Mouse (Mus musculus): ENCODE data around the gene Zswim1. TPM values are rescaled to one million over a fixed set of nuclear protein-coding genes. Genes with fewer than 3 reads are reported as not detected.

Zswim1 gene
- polyA plus RNA-seq, 1 experiment from 2014 or later, result 26.8 TPM

GRCm38 (mm10) chr2:164821060-164821459 lies 1.4 kb upstream of the Zswim1 start:
- ATAC-seq, result no peak
- H3K36me3 ChIP-seq (ENCODE audit: control insufficient read depth, insufficient read depth), result peaks cover 18% of the 10 kb centered on the region
- H3K4me2 ChIP-seq (ENCODE audit: low read length), result no peak overlapping the region
- WGBS, result 89% methylated on average over 6 of the region's 6 CpGs
- H3K9ac ChIP-seq (replicated peaks; ENCODE audit: low read depth, low read length), result no peak overlapping the region
- peaks cover 14% of the 10 kb centered on the region for H3K4me1 ChIP-seq (replicated peaks; ENCODE audit: control insufficient read depth, insufficient read depth, low read length)
- no peaks in the 10 kb centered on the region for H3K9me3 ChIP-seq (ENCODE audit: control insufficient read depth, low read length)
- no peak overlapping the region for H3K27ac ChIP-seq (ENCODE audit: low read length)
- H3K4me3 ChIP-seq (replicated peaks; ENCODE audit: low read length), result no peak overlapping the region
- H3K27me3 ChIP-seq (replicated peaks; ENCODE audit: control insufficient read depth, insufficient read depth, low read length), result no peaks in the 10 kb centered on the region

GRCm38 (mm10) chr2:164823181-164823585 lies 697 bp downstream of the Zswim1 start:
- no peaks in the 10 kb centered on the region for H3K9me3 ChIP-seq (ENCODE audit: control insufficient read depth, low read length)
- H3K9ac ChIP-seq (replicated peaks; ENCODE audit: low read depth, low read length), result peak overlapping the region; percentile 73
- H3K27me3 ChIP-seq (replicated peaks; ENCODE audit: control insufficient read depth, insufficient read depth, low read length), result no peaks in the 10 kb centered on the region
- peaks cover 14% of the 10 kb centered on the region for H3K4me1 ChIP-seq (replicated peaks; ENCODE audit: control insufficient read depth, insufficient read depth, low read length)
- peak overlapping the region; percentile 83 for H3K27ac ChIP-seq (ENCODE audit: low read length)
- WGBS, result 3% methylated on average over 10 of the region's 10 CpGs
- H3K36me3 ChIP-seq (ENCODE audit: control insufficient read depth, insufficient read depth), result peaks cover 27% of the 10 kb centered on the region
- peak overlapping the region; percentile 65 for H3K4me2 ChIP-seq (ENCODE audit: low read length)
- peak overlapping the region; percentile 67 for H3K4me3 ChIP-seq (replicated peaks; ENCODE audit: low read length)
- ATAC-seq, result peak; percentile 64

- H3K4me3 ChIP-seq (replicated peaks; ENCODE audit: low read length), result no peak overlapping the region
- H3K27ac ChIP-seq (ENCODE audit: low read length), result no peak overlapping the region
- no peak for ATAC-seq
- H3K4me2 ChIP-seq (ENCODE audit: low read length), result peak overlapping the region; percentile 65
- no peaks in the 10 kb centered on the region for H3K27me3 ChIP-seq (replicated peaks; ENCODE audit: control insufficient read depth, insufficient read depth, low read length)
- 93% methylated on average over 4 of the region's 4 CpGs for WGBS
- H3K4me1 ChIP-seq (replicated peaks; ENCODE audit: control insufficient read depth, insufficient read depth, low read length), result peaks cover 14% of the 10 kb centered on the region
- no peak overlapping the region for H3K9ac ChIP-seq (replicated peaks; ENCODE audit: low read depth, low read length)
- H3K9me3 ChIP-seq (ENCODE audit: control insufficient read depth, low read length), result no peaks in the 10 kb centered on the region
- peaks cover 28% of the 10 kb centered on the region for H3K36me3 ChIP-seq (ENCODE audit: control insufficient read depth, insufficient read depth)
These were observed 1.5 kb downstream of the Zswim1 start for GRCm38 (mm10) chr2:164823969-164824368.

- no peaks in the 10 kb centered on the region for H3K27me3 ChIP-seq (replicated peaks; ENCODE audit: control insufficient read depth, insufficient read depth, low read length)
- no peak overlapping the region for H3K27ac ChIP-seq (ENCODE audit: low read length)
- no peak overlapping the region for H3K4me2 ChIP-seq (ENCODE audit: low read length)
- WGBS, result 96% methylated on average over 17 of the region's 17 CpGs
- no peak overlapping the region for H3K4me3 ChIP-seq (replicated peaks; ENCODE audit: low read length)
- peaks cover 25% of the 10 kb centered on the region for H3K36me3 ChIP-seq (ENCODE audit: control insufficient read depth, insufficient read depth)
- no peak overlapping the region for H3K9ac ChIP-seq (replicated peaks; ENCODE audit: low read depth, low read length)
- peaks cover 14% of the 10 kb centered on the region for H3K4me1 ChIP-seq (replicated peaks; ENCODE audit: control insufficient read depth, insufficient read depth, low read length)
- H3K9me3 ChIP-seq (ENCODE audit: control insufficient read depth, low read length), result no peaks in the 10 kb centered on the region
- ATAC-seq, result no peak
These were observed 3.0 kb downstream of the Zswim1 start for GRCm38 (mm10) chr2:164825521-164825920.

DNA sequence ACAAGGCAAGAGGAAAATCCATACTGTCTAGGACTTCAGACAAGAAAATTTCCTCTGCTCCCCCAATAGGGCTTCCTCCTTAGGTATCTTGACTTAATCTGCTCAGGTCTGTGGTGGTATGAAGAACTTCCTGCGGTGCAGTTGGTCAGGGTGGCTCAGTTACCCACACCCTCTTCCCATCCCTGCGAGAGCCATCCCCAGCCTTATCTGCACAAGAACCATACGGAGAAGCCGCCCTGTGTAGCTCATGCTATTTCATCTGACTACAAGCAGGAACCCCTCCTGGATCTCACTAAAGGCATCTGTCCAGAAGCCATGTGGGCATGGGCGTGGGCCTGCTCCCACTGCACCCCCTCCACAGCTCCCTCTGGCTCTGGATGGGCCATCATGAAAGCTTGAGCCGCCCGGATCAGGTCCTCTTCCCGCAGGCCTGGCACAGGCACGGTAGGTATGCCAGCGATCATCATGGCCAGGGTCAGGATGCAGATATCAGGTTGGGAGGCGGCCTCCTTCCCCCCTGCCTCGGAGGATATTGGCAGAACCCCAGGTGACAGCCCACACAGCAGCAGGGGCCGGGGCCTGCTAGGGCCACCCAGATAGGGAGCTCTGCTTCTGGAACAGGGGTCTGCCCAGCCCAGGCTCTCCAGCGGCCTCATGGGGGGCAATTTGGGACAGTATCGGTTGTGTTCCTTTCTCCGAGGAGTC lies 4.8 kb downstream of the Zswim1 start:
- no peak overlapping the region for H3K27ac ChIP-seq (ENCODE audit: low read length)
- WGBS, result 89% methylated on average over 16 of the region's 16 CpGs
- H3K4me3 ChIP-seq (replicated peaks; ENCODE audit: low read length), result no peak overlapping the region
- H3K27me3 ChIP-seq (replicated peaks; ENCODE audit: control insufficient read depth, insufficient read depth, low read length), result no peaks in the 10 kb centered on the region
- peaks cover 21% of the 10 kb centered on the region; the same call in 1 of the 2 replicates for H3K36me3 ChIP-seq (ENCODE audit: control insufficient read depth, insufficient read depth)
- no peak overlapping the region for H3K9ac ChIP-seq (replicated peaks; ENCODE audit: low read depth, low read length)
- H3K4me1 ChIP-seq (replicated peaks; ENCODE audit: control insufficient read depth, insufficient read depth, low read length), result peaks cover 11% of the 10 kb centered on the region
- ATAC-seq, result no peak
- H3K9me3 ChIP-seq (ENCODE audit: control insufficient read depth, low read length), result no peaks in the 10 kb centered on the region
- H3K4me2 ChIP-seq (ENCODE audit: low read length), result no peak overlapping the region

- no peak within 1 kb of the TSS for H3K4me2 ChIP-seq (ENCODE audit: low read length)
- H3K9me3 ChIP-seq (ENCODE audit: control insufficient read depth, low read length), result no peaks in the 10 kb centered on the region
- H3K27ac ChIP-seq (ENCODE audit: low read length), result no peak within 1 kb of the TSS
- H3K9ac ChIP-seq (replicated peaks; ENCODE audit: low read depth, low read length), result no peak within 1 kb of the TSS
- ATAC-seq, result no peak
- peaks cover 10% of the 10 kb centered on the region for H3K4me1 ChIP-seq (replicated peaks; ENCODE audit: control insufficient read depth, insufficient read depth, low read length)
- H3K4me3 ChIP-seq (replicated peaks; ENCODE audit: low read length), result no peak within 1 kb of the TSS
- peaks cover 21% of the 10 kb centered on the region; the same call in 1 of the 2 replicates for H3K36me3 ChIP-seq (ENCODE audit: control insufficient read depth, insufficient read depth)
- 92% methylated on average over 6 of the region's 6 CpGs for WGBS
- no peaks in the 10 kb centered on the region for H3K27me3 ChIP-seq (replicated peaks; ENCODE audit: control insufficient read depth, insufficient read depth, low read length)
These were observed 6.0 kb downstream of the Zswim1 start, which contains the start of gene Spata25 for GRCm38 (mm10) chr2:164828437-164828836. Gene Spata25 (minus strand): TSS chr2:164828537.

GRCm38 (mm10) chr2:164829090-164829489 lies 6.6 kb downstream of the Zswim1 start:
- WGBS, result 100% methylated on average over 1 of the region's 1 CpGs
- no peak overlapping the region for H3K9ac ChIP-seq (replicated peaks; ENCODE audit: low read depth, low read length)
- H3K4me2 ChIP-seq (ENCODE audit: low read length), result no peak overlapping the region
- H3K9me3 ChIP-seq (ENCODE audit: control insufficient read depth, low read length), result no peaks in the 10 kb centered on the region
- peaks cover 7% of the 10 kb centered on the region for H3K4me1 ChIP-seq (replicated peaks; ENCODE audit: control insufficient read depth, insufficient read depth, low read length)
- no peaks in the 10 kb centered on the region for H3K27me3 ChIP-seq (replicated peaks; ENCODE audit: control insufficient read depth, insufficient read depth, low read length)
- H3K36me3 ChIP-seq (ENCODE audit: control insufficient read depth, insufficient read depth), result peaks cover 21% of the 10 kb centered on the region; the same call in 1 of the 2 replicates
- H3K27ac ChIP-seq (ENCODE audit: low read length), result no peak overlapping the region
- H3K4me3 ChIP-seq (replicated peaks; ENCODE audit: low read length), result no peak overlapping the region
- ATAC-seq, result no peak

GRCm38 (mm10) chr2:164831029-164831428 lies 8.5 kb downstream of the Zswim1 start:
- H3K4me3 ChIP-seq (replicated peaks; ENCODE audit: low read length), result no peak overlapping the region
- H3K9me3 ChIP-seq (ENCODE audit: control insufficient read depth, low read length), result no peaks in the 10 kb centered on the region
- 82% methylated on average over 10 of the region's 10 CpGs for WGBS
- no peak for ATAC-seq
- H3K4me2 ChIP-seq (ENCODE audit: low read length), result no peak overlapping the region
- H3K4me1 ChIP-seq (replicated peaks; ENCODE audit: control insufficient read depth, insufficient read depth, low read length), result peaks cover 20% of the 10 kb centered on the region
- H3K9ac ChIP-seq (replicated peaks; ENCODE audit: low read depth, low read length), result no peak overlapping the region
- no peak overlapping the region for H3K27ac ChIP-seq (ENCODE audit: low read length)
- H3K36me3 ChIP-seq (ENCODE audit: control insufficient read depth, insufficient read depth), result peaks cover 9% of the 10 kb centered on the region; the same call in 1 of the 2 replicates
- H3K27me3 ChIP-seq (replicated peaks; ENCODE audit: control insufficient read depth, insufficient read depth, low read length), result no peaks in the 10 kb centered on the region

DNA sequence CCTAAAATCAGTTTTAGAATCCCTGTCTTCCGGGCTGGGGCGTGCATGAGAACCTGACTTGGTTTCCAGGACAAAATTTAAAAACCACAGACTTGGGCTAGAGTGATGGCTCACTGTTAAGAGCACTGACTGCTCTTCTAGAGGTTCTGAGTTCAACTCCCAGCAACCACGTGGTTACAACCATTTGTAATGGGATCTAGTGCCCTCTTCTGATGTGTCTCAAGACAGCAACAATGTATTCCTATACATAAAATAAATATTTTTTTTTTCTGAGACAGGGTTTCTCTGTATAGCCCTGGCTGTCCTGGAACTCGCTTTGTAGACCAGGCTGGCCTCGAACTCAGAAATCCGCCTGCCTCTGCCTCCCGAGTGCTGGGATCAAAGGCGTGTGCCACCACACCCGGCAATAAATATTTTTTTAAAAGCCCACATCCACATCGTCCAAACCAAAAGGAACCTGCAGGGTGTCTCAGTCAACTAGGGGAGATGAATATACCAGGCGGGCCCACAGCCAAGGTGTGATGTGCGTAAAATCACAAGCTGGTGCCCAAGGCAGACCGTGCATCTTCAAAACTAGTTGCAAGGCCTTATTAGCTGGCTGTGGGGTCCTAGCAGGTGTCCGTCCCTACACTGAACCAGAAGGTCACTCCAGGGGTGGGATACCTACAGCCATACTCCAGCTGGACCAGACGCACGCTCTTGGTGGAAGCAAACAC lies 9.7 kb downstream of the Zswim1 start:
- peak overlapping the region; percentile 82 for H3K27ac ChIP-seq (ENCODE audit: low read length)
- peak overlapping the region; percentile 98 for H3K4me2 ChIP-seq (ENCODE audit: low read length)
- H3K36me3 ChIP-seq (ENCODE audit: control insufficient read depth, insufficient read depth), result peaks cover 8% of the 10 kb centered on the region; the same call in 1 of the 2 replicates
- peak overlapping the region; percentile 86 for H3K9ac ChIP-seq (replicated peaks; ENCODE audit: low read depth, low read length)
- WGBS, result 61% methylated on average over 16 of the region's 16 CpGs
- peak overlapping the region; percentile 82 for H3K4me3 ChIP-seq (replicated peaks; ENCODE audit: low read length)
- peaks cover 20% of the 10 kb centered on the region for H3K4me1 ChIP-seq (replicated peaks; ENCODE audit: control insufficient read depth, insufficient read depth, low read length)
- no peaks in the 10 kb centered on the region for H3K9me3 ChIP-seq (ENCODE audit: control insufficient read depth, low read length)
- no peaks in the 10 kb centered on the region for H3K27me3 ChIP-seq (replicated peaks; ENCODE audit: control insufficient read depth, insufficient read depth, low read length)
- ATAC-seq, result no peak
